Mouse (Mus musculus): ENCODE data around the gene Slc39a1. TPM values are rescaled to one million over a fixed set of nuclear protein-coding genes. Genes with fewer than 3 reads are reported as not detected.
"Not testable (repeated sequence)": the region's sequence is repeated elsewhere in the genome, so short reads cannot be mapped to it uniquely, and the experiment has no call there.

The Slc39a1 gene
- polyA plus RNA-seq, 1 experiment from 2014 or later = 34.1 TPM

- not testable (repeated sequence) for ATAC-seq (ENCODE audit: low read depth); DNase-seq; H3K27ac ChIP-seq; H3K27me3 ChIP-seq; H3K4me3 ChIP-seq (replicated peaks); H3K9ac ChIP-seq; H3K36me3 ChIP-seq; H3K4me2 ChIP-seq; H3K9me3 ChIP-seq (replicated peaks)
- H3K4me1 ChIP-seq (replicated peaks) = peaks cover 11% of the 10 kb centered on the region
- 51% methylated on average over 3 of the region's 3 CpGs for WGBS (ENCODE audit: insufficient replicate concordance)
These were observed 41.4 kb downstream of the Slc39a1 start for GRCm38 (mm10) chr3:90289403-90289802.

DNA sequence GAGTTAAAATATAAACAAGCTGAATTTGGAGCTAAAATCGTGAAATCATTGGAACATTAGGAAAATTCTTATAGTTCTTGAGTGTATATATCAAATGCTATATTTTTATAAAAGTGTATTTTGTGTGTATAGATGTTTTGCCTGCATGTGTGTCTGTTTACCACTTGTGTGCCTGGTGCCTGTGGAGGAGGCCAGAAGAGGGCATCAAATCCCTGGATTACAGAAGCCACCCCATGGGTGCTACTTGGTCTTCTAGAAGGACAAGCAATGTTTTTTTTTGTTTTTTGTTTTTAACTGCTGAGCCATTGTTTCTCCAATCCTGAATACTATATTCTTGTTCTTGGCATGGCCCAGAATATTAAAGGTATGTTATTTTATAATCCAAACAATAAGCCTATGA lies 42.6 kb downstream of the Slc39a1 start:
- ATAC-seq (ENCODE audit: low read depth) (no peak), DNase-seq (no peak)
- Histone ChIP-seq H3K27me3 (no peaks in the 10 kb centered on the region), H3K4me2 (no peak overlapping the region), H3K36me3 (0 out of 2 replicates have a peak, but pooled peaks cover 4% of the 10 kb centered on the region), H3K27ac (no peak overlapping the region), H3K4me3 (replicated peaks) (no peak overlapping the region), H3K4me1 (replicated peaks) (peaks cover 23% of the 10 kb centered on the region), H3K9me3 (replicated peaks) (no peaks in the 10 kb centered on the region), H3K9ac (no peak overlapping the region)
- WGBS (ENCODE audit: insufficient replicate concordance) = 81% methylated on average over 1 of the region's 1 CpGs

DNA sequence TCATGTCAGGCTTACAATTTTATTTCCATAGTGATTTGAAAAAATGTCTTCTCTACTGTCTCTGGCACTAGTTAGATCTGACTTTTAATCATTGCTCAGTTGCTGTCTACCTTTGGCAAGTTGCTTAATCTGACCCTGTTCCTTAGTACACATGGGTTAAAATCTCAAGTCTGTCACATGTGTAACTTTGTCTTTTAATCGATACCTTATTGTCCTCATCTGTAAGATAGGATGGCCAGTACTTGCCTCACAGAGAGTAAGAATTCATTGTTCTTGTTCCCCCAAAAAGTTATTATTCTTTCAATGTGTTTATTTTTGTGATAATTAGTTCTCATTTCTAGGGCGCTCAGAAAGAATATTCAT lies 44.0 kb downstream of the Slc39a1 start:
- Histone ChIP-seq H3K36me3 (0 out of 2 replicates have a peak, but pooled peaks cover 4% of the 10 kb centered on the region), H3K4me2 (peak overlapping the region; percentile 77), H3K27ac (peak overlapping the region; percentile 93), H3K4me3 (replicated peaks) (peak overlapping the region; percentile 68), H3K27me3 (no peaks in the 10 kb centered on the region), H3K9me3 (replicated peaks) (no peaks in the 10 kb centered on the region), H3K4me1 (replicated peaks) (peaks cover 37% of the 10 kb centered on the region), H3K9ac (peak overlapping the region; percentile 78)
- ATAC-seq (ENCODE audit: low read depth) (no peak), DNase-seq (no peak)
- WGBS (ENCODE audit: insufficient replicate concordance) = 28% methylated on average over 2 of the region's 2 CpGs

- Histone ChIP-seq H3K9me3 (replicated peaks) (no peaks in the 10 kb centered on the region), H3K9ac (peak within 1 kb of the TSS; percentile 95), H3K4me2 (peak within 1 kb of the TSS; percentile 90), H3K27me3 (no peaks in the 10 kb centered on the region), H3K36me3 (0 out of 2 replicates have a peak, but pooled peaks cover 4% of the 10 kb centered on the region), H3K4me3 (replicated peaks) (peak within 1 kb of the TSS; percentile 84), H3K4me1 (replicated peaks) (peaks cover 39% of the 10 kb centered on the region), H3K27ac (peak within 1 kb of the TSS; percentile 95)
- ATAC-seq (ENCODE audit: low read depth) (peak; percentile 97), DNase-seq (peak; percentile 98)
- under 1% methylated on average over 47 of the region's 47 CpGs for WGBS (ENCODE audit: insufficient replicate concordance)
These were observed 44.6 kb downstream of the Slc39a1 start, which contains the start of gene Gatad2b for GRCm38 (mm10) chr3:90292345-90293275. Gene Gatad2b, plus strand, starts transcription at chr3:90293178.

DNA sequence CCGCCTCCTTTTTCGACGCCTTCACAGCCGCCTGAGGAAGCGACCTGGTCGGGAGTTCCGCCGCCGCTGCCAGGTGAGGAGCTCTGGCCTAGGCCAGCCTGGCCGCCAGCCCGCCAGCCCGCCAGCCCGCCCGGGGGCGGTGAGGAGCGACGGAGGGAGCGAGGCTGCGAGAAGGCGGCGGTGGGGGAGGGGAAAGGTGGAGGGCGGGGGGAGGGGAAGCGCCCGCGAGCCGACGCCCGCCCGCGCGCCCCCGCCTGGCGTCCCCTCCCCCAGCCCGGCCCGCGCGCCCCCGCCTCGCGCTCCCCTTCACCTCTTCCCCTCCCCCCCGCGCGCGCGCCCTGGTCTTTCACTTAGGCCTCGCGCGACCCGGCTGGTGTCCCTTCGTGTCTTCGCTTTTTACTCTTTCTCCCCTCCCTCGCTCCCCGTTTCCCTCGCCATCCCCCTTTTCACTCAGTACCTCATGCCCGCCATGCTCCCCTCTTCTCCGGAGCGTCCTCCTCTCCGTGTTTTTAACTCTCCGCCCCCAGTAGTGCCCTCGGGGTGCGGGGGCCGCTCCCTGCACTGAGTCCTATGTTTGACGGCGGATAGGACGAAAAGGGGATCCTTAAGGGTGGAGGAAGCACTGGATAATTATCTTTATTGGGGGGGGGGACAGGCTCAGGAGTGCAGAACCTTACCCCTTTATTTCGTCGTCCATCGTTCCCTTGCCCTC lies 45.5 kb downstream of the Slc39a1 start:
- WGBS (ENCODE audit: insufficient replicate concordance) = 2% methylated on average over 39 of the region's 68 CpGs
- H3K36me3 ChIP-seq = 0 out of 2 replicates have a peak, but pooled peaks cover 4% of the 10 kb centered on the region
- peak overlapping the region; percentile 95 for H3K27ac ChIP-seq
- ATAC-seq (ENCODE audit: low read depth) (peak; percentile 34), DNase-seq (peak; percentile 40)
- peaks cover 42% of the 10 kb centered on the region for H3K4me1 ChIP-seq (replicated peaks)
- peak overlapping the region; percentile 95 for H3K9ac ChIP-seq
- H3K9me3 ChIP-seq (replicated peaks) = no peaks in the 10 kb centered on the region
- peak overlapping the region; percentile 84 for H3K4me3 ChIP-seq (replicated peaks)
- peak overlapping the region; percentile 90 for H3K4me2 ChIP-seq
- H3K27me3 ChIP-seq = no peaks in the 10 kb centered on the region

DNA sequence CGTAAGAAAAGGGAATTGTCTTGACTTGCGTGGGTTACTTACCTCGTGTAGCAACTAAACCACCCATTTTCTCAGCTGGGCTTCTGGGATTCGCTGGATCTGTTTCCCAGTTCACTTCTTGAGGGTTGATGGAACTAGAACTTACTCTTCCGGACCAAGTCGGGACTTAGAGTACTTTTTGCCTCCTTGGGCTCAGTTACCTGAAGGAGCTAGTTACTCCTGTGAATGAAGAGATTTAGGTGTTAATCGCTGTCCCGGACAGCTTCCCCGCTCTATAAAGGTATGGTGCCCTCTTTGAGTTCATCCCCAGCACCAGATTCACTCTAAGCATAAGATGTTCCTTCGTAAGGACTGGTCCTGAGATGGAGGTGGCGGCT lies 46.1 kb downstream of the Slc39a1 start:
- Histone ChIP-seq H3K4me1 (replicated peaks) (peaks cover 43% of the 10 kb centered on the region), H3K27me3 (no peaks in the 10 kb centered on the region), H3K4me3 (replicated peaks) (peak overlapping the region; percentile 84), H3K36me3 (0 out of 2 replicates have a peak, but pooled peaks cover 4% of the 10 kb centered on the region), H3K27ac (peak overlapping the region; percentile 95), H3K9ac (peak overlapping the region; percentile 95), H3K9me3 (replicated peaks) (no peaks in the 10 kb centered on the region), H3K4me2 (peak overlapping the region; percentile 90)
- DNase-seq (no peak), ATAC-seq (ENCODE audit: low read depth) (no peak)
- 5% methylated on average over 11 of the region's 11 CpGs for WGBS (ENCODE audit: insufficient replicate concordance)

GRCm38 (mm10) chr3:90294651-90295050 lies 46.7 kb downstream of the Slc39a1 start:
- Histone ChIP-seq H3K4me2 (peak overlapping the region; percentile 90), H3K36me3 (0 out of 2 replicates have a peak, but pooled peaks cover 4% of the 10 kb centered on the region), H3K9ac (peak overlapping the region; percentile 95), H3K9me3 (replicated peaks) (no peaks in the 10 kb centered on the region), H3K27me3 (no peaks in the 10 kb centered on the region), H3K4me1 (replicated peaks) (peaks cover 49% of the 10 kb centered on the region), H3K4me3 (replicated peaks) (peak overlapping the region; percentile 84), H3K27ac (peak overlapping the region; percentile 95)
- no peak for ATAC-seq (ENCODE audit: low read depth)
- no peak for DNase-seq
- 43% methylated on average over 2 of the region's 2 CpGs for WGBS (ENCODE audit: insufficient replicate concordance)

Small RNAs within 50 kb of the gene (microRNA-seq; reads per million reads assigned to microRNA genes)
- gene Mir7012 = not detected

Other genes with a start within 250 kb of the Slc39a1 start
- 130 and 137 TPM in 2 replicates for gene Hax1, start 249.4 kb upstream of the Slc39a1 start, polyA plus RNA-seq (2015; fragmentation: Nextera tagmentation; extraction: Ambion mirVana)
- gene 4933434E20Rik, start 196.5 kb upstream of the Slc39a1 start, polyA plus RNA-seq (2015; fragmentation: Nextera tagmentation; extraction: Ambion mirVana) = 99.3 and 110 TPM in 2 replicates
- 72.2 and 91.6 TPM in 2 replicates for gene Ubap2l, start 195.5 kb upstream of the Slc39a1 start, polyA plus RNA-seq (2015; fragmentation: Nextera tagmentation; extraction: Ambion mirVana)
- gene Tpm3, start 175.5 kb upstream of the Slc39a1 start, polyA plus RNA-seq (2015; fragmentation: Nextera tagmentation; extraction: Ambion mirVana) = 246 and 283 TPM in 2 replicates
- gene Nup210l, start 144.0 kb upstream of the Slc39a1 start, polyA plus RNA-seq (2015; fragmentation: Nextera tagmentation; extraction: Ambion mirVana) = 0.05 and 0.08 TPM in 2 replicates
- 679 and 820 TPM in 2 replicates for gene Rps27, start 34.5 kb upstream of the Slc39a1 start, polyA plus RNA-seq (2015; fragmentation: Nextera tagmentation; extraction: Ambion mirVana)
- gene Rab13, start 34.5 kb upstream of the Slc39a1 start, polyA plus RNA-seq (2015; fragmentation: Nextera tagmentation; extraction: Ambion mirVana) = 5.9 and 6.0 TPM in 2 replicates
- 59.5 and 61.1 TPM in 2 replicates for gene Jtb, start 16.6 kb upstream of the Slc39a1 start, polyA plus RNA-seq (2015; fragmentation: Nextera tagmentation; extraction: Ambion mirVana)
- gene Creb3l4, start 4.7 kb upstream of the Slc39a1 start, polyA plus RNA-seq (2015; fragmentation: Nextera tagmentation; extraction: Ambion mirVana) = 0.36 and 0.41 TPM in 2 replicates
- gene Crtc2, start 6.0 kb downstream of the Slc39a1 start, polyA plus RNA-seq (2015; fragmentation: Nextera tagmentation; extraction: Ambion mirVana) = 4.2 and 7.6 TPM in 2 replicates
- 1.6 and 2.0 TPM in 2 replicates for gene Dennd4b, start 17.0 kb downstream of the Slc39a1 start, polyA plus RNA-seq (2015; fragmentation: Nextera tagmentation; extraction: Ambion mirVana)
- 3.7 and 4.0 TPM in 2 replicates for gene Gatad2b, start 45.0 kb downstream of the Slc39a1 start, polyA plus RNA-seq (2015; fragmentation: Nextera tagmentation; extraction: Ambion mirVana)
- gene Slc27a3, start 141.8 kb downstream of the Slc39a1 start, polyA plus RNA-seq (2015; fragmentation: Nextera tagmentation; extraction: Ambion mirVana) = 1.5 and 1.6 TPM in 2 replicates
- gene Ints3, start 185.4 kb downstream of the Slc39a1 start, polyA plus RNA-seq (2015; fragmentation: Nextera tagmentation; extraction: Ambion mirVana) = 10.0 and 11.7 TPM in 2 replicates
- gene Npr1, start 217.7 kb downstream of the Slc39a1 start, polyA plus RNA-seq (2015; fragmentation: Nextera tagmentation; extraction: Ambion mirVana) = 4.0 TPM in 2 replicates
- 75.0 and 85.0 TPM in 2 replicates for gene Ilf2, start 228.0 kb downstream of the Slc39a1 start, polyA plus RNA-seq (2015; fragmentation: Nextera tagmentation; extraction: Ambion mirVana)
- 21.2 and 22.9 TPM in 2 replicates for gene Snapin, start 242.9 kb downstream of the Slc39a1 start, polyA plus RNA-seq (2015; fragmentation: Nextera tagmentation; extraction: Ambion mirVana)

Data from liver, embryonic 13.5 days (tissue).